In the genomic region with DNA sequence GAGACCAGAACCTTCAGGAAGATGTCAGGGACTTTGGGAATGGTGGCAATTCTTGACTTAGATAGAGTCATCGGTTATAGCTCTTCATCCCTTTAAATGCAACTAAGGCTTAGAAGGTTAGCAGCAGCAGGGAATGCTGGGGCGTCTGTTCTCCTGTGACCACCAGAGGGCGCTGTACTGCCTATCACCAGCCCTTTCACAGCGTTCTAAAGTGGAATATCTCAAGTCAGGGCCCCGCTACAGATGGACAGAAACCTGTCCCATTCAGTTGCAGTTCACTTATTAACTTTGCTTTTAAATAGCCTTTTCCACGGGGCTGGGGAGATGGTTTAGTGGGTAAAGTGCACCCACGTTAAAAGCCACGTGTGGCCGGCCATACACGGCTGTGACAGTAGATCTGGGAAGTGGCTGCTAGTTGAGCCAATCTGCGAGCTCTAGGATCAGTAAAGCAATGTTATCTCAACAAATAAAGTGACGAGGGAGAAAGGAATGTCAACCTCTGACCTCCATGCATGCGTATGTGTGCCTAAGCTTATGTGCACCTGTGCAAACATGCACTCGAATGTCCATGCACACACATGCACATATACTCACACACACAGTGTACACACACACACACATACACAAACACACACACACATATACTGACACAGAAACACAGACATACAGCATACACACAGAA, we compare ENCODE assay signal across 8 mouse cellular contexts.
DNase-seq lines count a peak whose midpoint lies in the region; ATAC-seq and TF ChIP-seq lines count a peak whose summit lies in the region.

No protein-coding gene starts in this region.

- H3K9me3 ChIP-seq in heart, embryonic 10.5 days = no peaks in the 10 kb centered on the region
- H3K9me3 ChIP-seq in hindbrain, embryonic 15.5 days = no peaks in the 10 kb centered on the region

- 43% methylated on average over 14 of the region's 14 CpGs for WGBS in heart, adult 2 months
- 47% methylated on average over 14 of the region's 14 CpGs for WGBS in heart, embryonic 10.5 days
- 52% methylated on average over 14 of the region's 14 CpGs for WGBS in hindbrain, embryonic 15.5 days

- no peaks in the 10 kb centered on the region for H3K36me3 ChIP-seq in heart, adult 2 months (ENCODE audit: control insufficient read depth, insufficient read depth, low read length)
- no peaks in the 10 kb centered on the region; the same call in 1 of the 2 replicates for H3K36me3 ChIP-seq in heart, embryonic 10.5 days
- no peaks in the 10 kb centered on the region for H3K36me3 ChIP-seq in hindbrain, embryonic 15.5 days
- no peaks in the 10 kb centered on the region for H3K36me3 ChIP-seq in splenic B cell, adult 2 months (ENCODE audit: control insufficient read depth, insufficient read depth, low read length, poor library complexity, severe bottlenecking)

- H3K9ac ChIP-seq in heart, adult 2 months (ENCODE audit: low read depth, low read length) = no peak overlapping the region
- H3K9ac ChIP-seq in hindbrain, embryonic 15.5 days = no peak overlapping the region

- intact Hi-C loops in heart, adult 2 months (cut with DNase I) = loop anchor here (1.0 to 2.0 kb wide), 2 partner anchors 128 to 159 kb away; no protein-coding TSS in a partner anchor

- no peaks in the 10 kb centered on the region for H3K27me3 ChIP-seq in heart, adult 2 months (ENCODE audit: control insufficient read depth, insufficient read depth, low read length)
- H3K27me3 ChIP-seq in heart, embryonic 10.5 days (ENCODE audit: insufficient read depth, poor library complexity, severe bottlenecking) = no peaks in the 10 kb centered on the region
- no peaks in the 10 kb centered on the region for H3K27me3 ChIP-seq in hindbrain, embryonic 15.5 days
- H3K27me3 ChIP-seq in splenic B cell, adult 2 months (ENCODE audit: control insufficient read depth, insufficient read depth, low read length, poor library complexity, severe bottlenecking) = no peaks in the 10 kb centered on the region

- TF ChIP-seq CTCF in heart, adult 2 months (IDR thresholded peaks at IDR 0.05) = peak; percentile 87

- no peaks in the 10 kb centered on the region for H3K79me2 ChIP-seq in heart, adult 2 months (replicated peaks; ENCODE audit: control insufficient read depth, insufficient read depth, low read length)

- no peak overlapping the region for H3K4me3 ChIP-seq in heart, adult 2 months
- no peak overlapping the region for H3K4me3 ChIP-seq in heart, embryonic 10.5 days
- H3K4me3 ChIP-seq in hindbrain, embryonic 15.5 days = no peak overlapping the region

- TF ChIP-seq POLR2A in heart, adult 2 months (IDR thresholded peaks at IDR 0.05; ENCODE audit: insufficient read depth, low read depth, low read length) = no peak

- ATAC-seq in hindbrain, embryonic 15.5 days (ENCODE audit: low FRiP score, low read depth) = peak; percentile 38; the same call in 1 of the 2 replicates

- TF ChIP-seq EP300 in heart, adult 2 months (IDR thresholded peaks at IDR 0.05; ENCODE audit: insufficient read depth, low read depth, low read length) = no peak

- peak; percentile 37 to 40 for DNase-seq in heart, adult 2 months
- no peak for DNase-seq in heart, embryonic 10.5 days (ENCODE audit: low spot score)
- DNase-seq in adrenal gland, adult 2 months = peak; percentile 65
- peak; percentile 81 for DNase-seq in embryo, embryonic 11 days
- peak; percentile 52 to 63 for DNase-seq in left cerebral cortex, adult 8-10 months (ENCODE audit: low spot score in 2 of 2)
- peak; percentile 76 for DNase-seq in mesoderm, embryonic 11.5 days (ENCODE audit: low read depth, low spot score)
- peak; percentile 74 for DNase-seq in splenic B cell, adult 2 months (ENCODE audit: low read depth, low spot score)

- no peak overlapping the region for H3K27ac ChIP-seq in heart, adult 2 months
- H3K27ac ChIP-seq in heart, embryonic 10.5 days = no peak overlapping the region
- H3K27ac ChIP-seq in hindbrain, embryonic 15.5 days (replicated peaks) = no peak overlapping the region

- no peaks in the 10 kb centered on the region for H3K4me1 ChIP-seq in heart, adult 2 months (ENCODE audit: control insufficient read depth, insufficient read depth, low read length)
- H3K4me1 ChIP-seq in heart, embryonic 10.5 days = no peaks in the 10 kb centered on the region
- 0 out of 2 replicates have a peak, but pooled peaks cover under 1% of the 10 kb centered on the region for H3K4me1 ChIP-seq in hindbrain, embryonic 15.5 days (replicated peaks)

- H3K4me2 ChIP-seq in hindbrain, embryonic 15.5 days = no peak overlapping the region
